Comparison of ENCODE assay signal across 33 mouse cellular contexts in the genomic region with DNA sequence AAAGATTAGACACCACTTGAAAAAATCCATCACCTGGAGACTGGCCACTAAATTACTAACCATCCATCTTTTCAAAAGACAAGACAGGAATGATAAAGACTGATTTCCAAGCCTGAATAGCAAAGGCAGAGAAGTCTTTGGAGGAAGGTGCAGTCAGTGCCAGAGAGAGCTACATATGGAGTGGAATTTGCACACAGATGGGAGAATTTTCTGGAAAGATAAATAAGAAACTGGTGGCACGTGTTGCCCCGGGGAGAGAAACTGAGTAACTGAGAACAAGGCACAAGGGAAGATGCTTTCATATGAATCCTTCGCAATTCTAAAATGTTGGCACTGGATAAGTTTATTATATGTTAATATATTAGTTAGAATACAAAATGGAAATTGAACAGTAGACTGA. TPM values are rescaled to one million over a fixed set of nuclear protein-coding genes. Genes with fewer than 3 reads are reported as not detected.
DNase-seq lines count a peak whose midpoint lies in the region; ATAC-seq and TF ChIP-seq lines count a peak whose summit lies in the region.
"Had no signal": no experiment of that assay in that cellular context is flagged by ENCODE, and none has a peak within 500 bp of the region (broad histone marks: within the 10 kb centered on the region; RNA-seq: fewer than 3 reads in every experiment).

No protein-coding gene starts in this region.

- H3K27ac ChIP-seq in forebrain, embryonic 13.5 days, result no peak overlapping the region
- no peak overlapping the region for H3K27ac ChIP-seq in forebrain, embryonic 12.5 days
- no peak overlapping the region for H3K27ac ChIP-seq in hindbrain, embryonic 16.5 days (ENCODE audit: low read depth, low read length)
- no peak overlapping the region for H3K27ac ChIP-seq in hindbrain, embryonic 12.5 days
- H3K27ac ChIP-seq in forebrain, postnatal 0 days (ENCODE audit: low read depth, low read length), result no peak overlapping the region
- H3K27ac ChIP-seq in left cerebral cortex, adult 2 months, result no peak overlapping the region
- H3K27ac ChIP-seq: embryonic facial prominence, embryonic 12.5 days; heart, embryonic 10.5 days; heart, embryonic 15.5 days; hindbrain, embryonic 13.5 days; limb, embryonic 10.5 days; limb, embryonic 15.5 days; liver, embryonic 13.5 days; stomach, postnatal 0 days had no signal

- no peak for TF ChIP-seq CTCF in forebrain, postnatal 0 days (IDR thresholded peaks at IDR 0.05; ENCODE audit: low read depth)
- no peak for TF ChIP-seq CTCF in left cerebral cortex, adult 2 months (IDR thresholded peaks at IDR 0.05)

- H3K4me2 ChIP-seq in forebrain, embryonic 13.5 days, result no peak overlapping the region
- H3K4me2 ChIP-seq in forebrain, embryonic 12.5 days, result no peak overlapping the region
- H3K4me2 ChIP-seq in hindbrain, embryonic 16.5 days (ENCODE audit: low read length), result no peak overlapping the region
- no peak overlapping the region for H3K4me2 ChIP-seq in hindbrain, embryonic 12.5 days (replicated peaks)
- H3K4me2 ChIP-seq in forebrain, postnatal 0 days (ENCODE audit: low read depth), result no peak overlapping the region
- H3K4me2 ChIP-seq: embryonic facial prominence, embryonic 12.5 days; heart, embryonic 15.5 days; hindbrain, embryonic 13.5 days; limb, embryonic 15.5 days; liver, embryonic 13.5 days had no signal

- intact Hi-C loops in left cerebral cortex, postnatal 25 days (cut with DNase I), result no loop called here
- intact Hi-C loops in left cerebral cortex, adult 2 months (cut with DNase I), result loop anchor here (1.0 kb wide), 1 partner anchor 8 kb away; no protein-coding TSS in a partner anchor

- H3K9me3 ChIP-seq in forebrain, embryonic 13.5 days (replicated peaks), result no peaks in the 10 kb centered on the region
- no peaks in the 10 kb centered on the region for H3K9me3 ChIP-seq in forebrain, embryonic 12.5 days
- no peaks in the 10 kb centered on the region for H3K9me3 ChIP-seq in hindbrain, embryonic 16.5 days (ENCODE audit: control insufficient read depth, low read length)
- H3K9me3 ChIP-seq in hindbrain, embryonic 12.5 days (replicated peaks), result no peaks in the 10 kb centered on the region
- no peaks in the 10 kb centered on the region for H3K9me3 ChIP-seq in forebrain, postnatal 0 days (ENCODE audit: low read length)
- H3K9me3 ChIP-seq: embryonic facial prominence, embryonic 12.5 days; heart, embryonic 10.5 days; heart, embryonic 15.5 days; hindbrain, embryonic 13.5 days; limb, embryonic 10.5 days; limb, embryonic 15.5 days; liver, embryonic 13.5 days had no signal

- ATAC-seq in forebrain, embryonic 13.5 days, result peak; percentile 74; the same call in 1 of the 2 replicates
- no peak for ATAC-seq in forebrain, embryonic 12.5 days (ENCODE audit: low FRiP score)
- ATAC-seq in hindbrain, embryonic 16.5 days, result 0 out of 2 replicates have a peak, but pooled peaks have one; percentile 25
- no peak for ATAC-seq in hindbrain, embryonic 12.5 days (ENCODE audit: low FRiP score)
- peak; percentile 86 for ATAC-seq in forebrain, postnatal 0 days
- ATAC-seq: activated CD4-positive, CD25-positive, alpha-beta regulatory T cell, adult 4 months; intestine, postnatal 0 days; lung, postnatal 0 days had no signal

- WGBS in forebrain, embryonic 13.5 days, result 77% methylated on average over 3 of the region's 3 CpGs
- 94% methylated on average over 3 of the region's 3 CpGs for WGBS in forebrain, embryonic 12.5 days
- 74% methylated on average over 3 of the region's 3 CpGs for WGBS in hindbrain, embryonic 16.5 days
- WGBS in hindbrain, embryonic 12.5 days, result 90% methylated on average over 3 of the region's 3 CpGs
- 59% methylated on average over 3 of the region's 3 CpGs for WGBS in forebrain, postnatal 0 days

- H3K4me1 ChIP-seq in forebrain, embryonic 13.5 days, result no peaks in the 10 kb centered on the region
- H3K4me1 ChIP-seq in forebrain, embryonic 12.5 days, result no peaks in the 10 kb centered on the region
- H3K4me1 ChIP-seq in hindbrain, embryonic 16.5 days (ENCODE audit: control insufficient read depth, insufficient read depth, low read depth, low read length), result no peaks in the 10 kb centered on the region
- H3K4me1 ChIP-seq in hindbrain, embryonic 12.5 days, result no peaks in the 10 kb centered on the region
- H3K4me1 ChIP-seq in forebrain, postnatal 0 days (ENCODE audit: insufficient read depth), result no peaks in the 10 kb centered on the region
- H3K4me1 ChIP-seq: embryonic facial prominence, embryonic 12.5 days; heart, embryonic 10.5 days; heart, embryonic 15.5 days; hindbrain, embryonic 13.5 days; limb, embryonic 10.5 days; limb, embryonic 15.5 days; liver, embryonic 13.5 days had no signal

- no peak overlapping the region for H3K9ac ChIP-seq in forebrain, embryonic 13.5 days
- no peak overlapping the region for H3K9ac ChIP-seq in forebrain, embryonic 12.5 days
- no peak overlapping the region for H3K9ac ChIP-seq in hindbrain, embryonic 16.5 days (ENCODE audit: low read depth, low read length)
- H3K9ac ChIP-seq in hindbrain, embryonic 12.5 days, result no peak overlapping the region
- H3K9ac ChIP-seq in forebrain, postnatal 0 days, result no peak overlapping the region
- H3K9ac ChIP-seq: embryonic facial prominence, embryonic 12.5 days; heart, embryonic 15.5 days; hindbrain, embryonic 13.5 days; limb, embryonic 15.5 days; liver, embryonic 13.5 days had no signal

- DNase-seq in left cerebral cortex, postnatal 25 days (ENCODE audit: low spot score in 2 of 2), result peak; percentile 16 to 62
- no peak for DNase-seq in left cerebral cortex, adult 11 months (ENCODE audit: low spot score)
- DNase-seq in forebrain, postnatal 0 days, result peak; percentile 77
- DNase-seq in left cerebral cortex, adult 2 months (ENCODE audit: extremely low spot score in 1 of 2, low spot score in 2 of 2), result no peak
- DNase-seq: adrenal gland, adult 8-10 months; embryo, embryonic 11 days; gastrocnemius, postnatal 14 days; heart, postnatal 36 days; kidney, adult 9 months; kidney, postnatal 10 days; liver, embryonic 13.5 days; lung, postnatal 4 days; midbrain, embryonic 14.5 days; thymus, adult 18-20 months; thymus, postnatal 36 days had no signal

- no peaks in the 10 kb centered on the region for H3K36me3 ChIP-seq in forebrain, embryonic 13.5 days (ENCODE audit: poor library complexity, severe bottlenecking)
- no peaks in the 10 kb centered on the region for H3K36me3 ChIP-seq in forebrain, embryonic 12.5 days (replicated peaks)
- no peaks in the 10 kb centered on the region for H3K36me3 ChIP-seq in hindbrain, embryonic 16.5 days (ENCODE audit: control insufficient read depth, insufficient read depth, low read length)
- no peaks in the 10 kb centered on the region for H3K36me3 ChIP-seq in hindbrain, embryonic 12.5 days
- H3K36me3 ChIP-seq in forebrain, postnatal 0 days (ENCODE audit: insufficient read depth), result no peaks in the 10 kb centered on the region
- H3K36me3 ChIP-seq: embryonic facial prominence, embryonic 12.5 days; heart, embryonic 10.5 days; heart, embryonic 15.5 days; hindbrain, embryonic 13.5 days; limb, embryonic 10.5 days; limb, embryonic 15.5 days; liver, embryonic 13.5 days had no signal

- H3K4me3 ChIP-seq in forebrain, embryonic 13.5 days, result no peak overlapping the region
- no peak overlapping the region for H3K4me3 ChIP-seq in forebrain, embryonic 12.5 days (replicated peaks)
- no peak overlapping the region for H3K4me3 ChIP-seq in hindbrain, embryonic 16.5 days (ENCODE audit: low read length)
- no peak overlapping the region for H3K4me3 ChIP-seq in hindbrain, embryonic 12.5 days
- no peak overlapping the region for H3K4me3 ChIP-seq in forebrain, postnatal 0 days (ENCODE audit: low read depth, low read length)
- H3K4me3 ChIP-seq in left cerebral cortex, adult 2 months, result no peak overlapping the region
- H3K4me3 ChIP-seq: embryonic facial prominence, embryonic 12.5 days; heart, embryonic 10.5 days; heart, embryonic 15.5 days; hindbrain, embryonic 13.5 days; limb, embryonic 10.5 days; limb, embryonic 15.5 days; liver, embryonic 13.5 days had no signal

- no peaks in the 10 kb centered on the region for H3K27me3 ChIP-seq in forebrain, embryonic 13.5 days
- H3K27me3 ChIP-seq in forebrain, embryonic 12.5 days, result no peaks in the 10 kb centered on the region
- no peaks in the 10 kb centered on the region for H3K27me3 ChIP-seq in hindbrain, embryonic 16.5 days (replicated peaks; ENCODE audit: control insufficient read depth, insufficient read depth, low read length)
- H3K27me3 ChIP-seq in hindbrain, embryonic 12.5 days, result no peaks in the 10 kb centered on the region
- H3K27me3 ChIP-seq in forebrain, postnatal 0 days (ENCODE audit: insufficient read depth, low read length), result no peaks in the 10 kb centered on the region
- H3K27me3 ChIP-seq: embryonic facial prominence, embryonic 12.5 days; heart, embryonic 15.5 days; hindbrain, embryonic 13.5 days; limb, embryonic 15.5 days; liver, embryonic 13.5 days had no signal

RNA-seq across cellular contexts. Expression of a gene that starts 59.8 kb away (rescaled TPM):
- polyA plus RNA-seq in forebrain, embryonic 13.5 days (2015; fragmentation: Nextera tagmentation; extraction: Ambion mirVana), result 1.7 and 2.1 TPM in 2 replicates
- polyA plus RNA-seq in forebrain, embryonic 12.5 days (2016; fragmentation: Nextera tagmentation; extraction: Ambion mirVana), result 0.18 and 0.24 TPM in 2 replicates
- 13.2 and 19.1 TPM in 2 replicates for polyA plus RNA-seq in hindbrain, embryonic 16.5 days (2015; fragmentation: Nextera tagmentation; extraction: Ambion mirVana)
- 0.84 and 0.90 TPM in 2 replicates for polyA plus RNA-seq in hindbrain, embryonic 12.5 days (2016; fragmentation: Nextera tagmentation; extraction: Ambion mirVana)
- total RNA-seq in left cerebral cortex, postnatal 25 days (2021), result 100 to 1,000 TPM; 213 to 223 TPM
- 25.5 and 33.2 TPM in 2 replicates for total RNA-seq in forebrain, postnatal 0 days (2014; rRNA removed)
- 15.3 and 19.3 TPM in 2 replicates for polyA plus RNA-seq in forebrain, postnatal 0 days (2015; fragmentation: Nextera tagmentation; extraction: Ambion mirVana)
- 100 to 1,000 TPM; 273 to 297 TPM for total RNA-seq in left cerebral cortex, adult 2 months (2021)
- total RNA-seq: CH12.LX; granulocyte monocyte progenitor cell, adult 5-6 weeks; heart, postnatal 36 days; megakaryocyte-erythroid progenitor cell, adult 5-6 weeks had no signal
- polyA plus RNA-seq: activated CD4-positive, CD25-positive, alpha-beta regulatory T cell, adult 4 months; C2C12; intestine, postnatal 0 days; liver, embryonic 13.5 days had no signal

Comparison
In these comparisons a context has a peak if more than half of its experiments do, and no peak if none do; other contexts are left out.
1. ATAC-seq: peak in forebrain, embryonic 13.5 days (single experiment), hindbrain, embryonic 16.5 days (single experiment) and forebrain, postnatal 0 days (single experiment); none in forebrain, embryonic 12.5 days (single experiment) and hindbrain, embryonic 12.5 days (single experiment).
2. DNase-seq: peak in left cerebral cortex, postnatal 25 days (2 of 2) and forebrain, postnatal 0 days (single experiment); none in left cerebral cortex, adult 11 months (single experiment) and left cerebral cortex, adult 2 months (0 of 2).